Mouse (Mus musculus): ENCODE results near the gene Tmem150c. TPM values are rescaled to one million over a fixed set of nuclear protein-coding genes. Genes with fewer than 3 reads are reported as not detected.

The Tmem150c gene
- polyA plus RNA-seq, 1 experiment from 2014 or later: 1.6 TPM

DNA sequence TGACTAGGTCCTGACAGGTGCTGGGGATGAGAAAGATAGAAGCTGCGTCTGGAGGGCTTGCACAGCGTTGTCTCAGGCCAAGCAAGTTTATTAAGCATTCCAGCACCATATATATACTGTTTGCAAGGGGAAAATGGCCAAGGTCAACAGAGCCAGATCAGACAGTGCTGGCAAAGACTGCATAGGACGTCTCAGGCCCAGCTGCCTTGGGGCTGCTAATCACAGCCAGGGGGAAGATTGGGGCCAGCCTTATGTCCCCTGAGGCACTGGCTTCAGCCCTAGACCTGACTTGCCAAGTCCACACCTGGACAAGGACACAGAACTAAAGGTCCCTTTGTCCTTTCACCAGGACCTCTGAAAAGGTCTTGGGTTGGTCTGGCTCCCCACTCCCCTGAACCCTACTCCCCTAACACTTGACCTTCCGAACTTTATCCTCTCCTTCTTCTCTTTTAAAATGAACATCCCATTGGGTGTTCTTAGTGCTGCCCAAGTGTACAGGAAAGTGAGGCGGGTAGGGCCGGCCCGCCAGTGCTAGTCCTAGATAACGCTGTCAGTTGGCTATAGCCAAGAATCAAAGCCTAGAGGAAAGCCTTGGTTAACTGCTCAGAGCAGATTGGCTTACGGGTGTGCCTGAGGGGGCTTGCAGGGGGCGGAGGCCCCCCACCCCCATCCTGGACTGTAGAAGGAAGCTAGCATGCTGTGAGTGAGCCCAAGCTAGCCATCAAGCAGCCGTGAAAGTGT, 104.6 kb downstream of the Tmem150c start:
- no peak overlapping the region for H3K27ac ChIP-seq (replicated peaks; ENCODE audit: low read depth, low read length)
- H3K4me3 ChIP-seq (ENCODE audit: low read depth, low read length): no peak overlapping the region
- 81% methylated on average over 11 of the region's 11 CpGs for WGBS
- H3K4me1 ChIP-seq (ENCODE audit: control insufficient read depth, insufficient read depth, low read length): no peaks in the 10 kb centered on the region
- no peaks in the 10 kb centered on the region for H3K27me3 ChIP-seq (ENCODE audit: control insufficient read depth, insufficient read depth, low read length)
- H3K9ac ChIP-seq (replicated peaks; ENCODE audit: low read length): no peak overlapping the region
- H3K9me3 ChIP-seq (replicated peaks; ENCODE audit: control insufficient read depth, low read length): no peaks in the 10 kb centered on the region
- no peak overlapping the region for H3K4me2 ChIP-seq (ENCODE audit: low read depth, low read length)
- H3K36me3 ChIP-seq (replicated peaks; ENCODE audit: control insufficient read depth, insufficient read depth, low read depth, low read length): no peaks in the 10 kb centered on the region
- DNase-seq (ENCODE audit: low spot score) (no peak), ATAC-seq (replicated peaks; ENCODE audit: insufficient number of reproducible peaks, low FRiP score, low TSS enrichment, low read depth) (no peak)

DNA sequence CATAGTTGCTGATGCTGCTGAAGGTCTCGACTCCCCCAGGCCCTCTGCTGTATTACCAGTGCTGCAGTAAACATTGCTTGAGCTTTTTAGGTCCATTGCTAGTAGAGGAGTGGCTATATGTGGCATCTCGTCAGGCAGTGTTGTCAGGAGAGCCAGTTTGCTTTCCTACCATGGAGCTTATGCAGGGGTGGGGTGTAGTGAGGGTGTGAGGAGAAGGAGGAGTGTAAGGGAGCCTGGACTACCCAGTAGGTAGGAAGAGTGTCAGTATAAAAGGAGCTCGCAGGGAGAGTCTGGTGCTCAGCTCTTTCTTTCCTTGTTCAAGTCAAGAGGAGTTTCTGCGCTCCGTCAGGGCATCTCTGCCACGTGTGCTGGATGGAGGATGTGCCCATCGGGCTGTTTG, 106.9 kb downstream of the Tmem150c start:
- H3K9ac ChIP-seq (replicated peaks; ENCODE audit: low read length): no peak overlapping the region
- no peak overlapping the region for H3K4me3 ChIP-seq (ENCODE audit: low read depth, low read length)
- no peak for ATAC-seq (replicated peaks; ENCODE audit: insufficient number of reproducible peaks, low FRiP score, low TSS enrichment, low read depth)
- no peak overlapping the region for H3K27ac ChIP-seq (replicated peaks; ENCODE audit: low read depth, low read length)
- no peaks in the 10 kb centered on the region for H3K27me3 ChIP-seq (ENCODE audit: control insufficient read depth, insufficient read depth, low read length)
- 88% methylated on average over 7 of the region's 7 CpGs for WGBS
- no peaks in the 10 kb centered on the region for H3K4me1 ChIP-seq (ENCODE audit: control insufficient read depth, insufficient read depth, low read length)
- H3K9me3 ChIP-seq (replicated peaks; ENCODE audit: control insufficient read depth, low read length): no peaks in the 10 kb centered on the region
- H3K36me3 ChIP-seq (replicated peaks; ENCODE audit: control insufficient read depth, insufficient read depth, low read depth, low read length): no peaks in the 10 kb centered on the region
- no peak overlapping the region for H3K4me2 ChIP-seq (ENCODE audit: low read depth, low read length)
- DNase-seq (ENCODE audit: low spot score): no peak

GRCm38 (mm10) chr5:100049904-100050303, 109.7 kb downstream of the Tmem150c start:
- no peak overlapping the region for H3K4me2 ChIP-seq (ENCODE audit: low read depth, low read length)
- no peaks in the 10 kb centered on the region for H3K4me1 ChIP-seq (ENCODE audit: control insufficient read depth, insufficient read depth, low read length)
- no peak overlapping the region for H3K27ac ChIP-seq (replicated peaks; ENCODE audit: low read depth, low read length)
- DNase-seq (ENCODE audit: low spot score) (no peak), ATAC-seq (replicated peaks; ENCODE audit: insufficient number of reproducible peaks, low FRiP score, low TSS enrichment, low read depth) (no peak)
- 92% methylated on average over 3 of the region's 3 CpGs for WGBS
- H3K4me3 ChIP-seq (ENCODE audit: low read depth, low read length): no peak overlapping the region
- no peaks in the 10 kb centered on the region for H3K27me3 ChIP-seq (ENCODE audit: control insufficient read depth, insufficient read depth, low read length)
- H3K9me3 ChIP-seq (replicated peaks; ENCODE audit: control insufficient read depth, low read length): no peaks in the 10 kb centered on the region
- no peaks in the 10 kb centered on the region for H3K36me3 ChIP-seq (replicated peaks; ENCODE audit: control insufficient read depth, insufficient read depth, low read depth, low read length)
- no peak overlapping the region for H3K9ac ChIP-seq (replicated peaks; ENCODE audit: low read length)

DNA sequence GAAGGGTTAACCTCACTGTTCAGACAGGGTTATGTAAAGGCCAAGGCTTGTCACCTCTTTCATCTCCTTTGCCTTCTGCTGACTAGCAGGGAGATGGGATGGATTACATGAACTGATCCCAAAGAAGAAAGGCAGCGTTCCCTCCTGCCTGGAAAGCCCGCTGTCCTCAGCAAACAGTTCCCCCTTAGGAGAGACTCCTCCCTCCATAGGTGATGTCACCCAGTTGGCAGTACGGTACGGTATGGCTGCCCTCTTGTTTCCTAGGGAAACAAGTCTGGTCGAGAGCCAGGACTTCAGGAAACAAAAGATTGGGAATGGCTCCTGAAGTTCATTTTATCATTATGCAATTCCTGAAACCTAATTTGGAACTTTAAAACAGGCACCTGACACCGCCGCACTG, 111.7 kb downstream of the Tmem150c start:
- no peak overlapping the region for H3K9ac ChIP-seq (replicated peaks; ENCODE audit: low read length)
- H3K36me3 ChIP-seq (replicated peaks; ENCODE audit: control insufficient read depth, insufficient read depth, low read depth, low read length): no peaks in the 10 kb centered on the region
- H3K27me3 ChIP-seq (ENCODE audit: control insufficient read depth, insufficient read depth, low read length): no peaks in the 10 kb centered on the region
- H3K4me1 ChIP-seq (ENCODE audit: control insufficient read depth, insufficient read depth, low read length): no peaks in the 10 kb centered on the region
- H3K27ac ChIP-seq (replicated peaks; ENCODE audit: low read depth, low read length): no peak overlapping the region
- DNase-seq (ENCODE audit: low spot score): no peak
- no peak overlapping the region for H3K4me3 ChIP-seq (ENCODE audit: low read depth, low read length)
- no peaks in the 10 kb centered on the region for H3K9me3 ChIP-seq (replicated peaks; ENCODE audit: control insufficient read depth, low read length)
- WGBS: 72% methylated on average over 7 of the region's 7 CpGs
- ATAC-seq (replicated peaks; ENCODE audit: insufficient number of reproducible peaks, low FRiP score, low TSS enrichment, low read depth): 0 out of 2 replicates have a peak, but pooled peaks have one; percentile 60
- H3K4me2 ChIP-seq (ENCODE audit: low read depth, low read length): no peak overlapping the region

DNA sequence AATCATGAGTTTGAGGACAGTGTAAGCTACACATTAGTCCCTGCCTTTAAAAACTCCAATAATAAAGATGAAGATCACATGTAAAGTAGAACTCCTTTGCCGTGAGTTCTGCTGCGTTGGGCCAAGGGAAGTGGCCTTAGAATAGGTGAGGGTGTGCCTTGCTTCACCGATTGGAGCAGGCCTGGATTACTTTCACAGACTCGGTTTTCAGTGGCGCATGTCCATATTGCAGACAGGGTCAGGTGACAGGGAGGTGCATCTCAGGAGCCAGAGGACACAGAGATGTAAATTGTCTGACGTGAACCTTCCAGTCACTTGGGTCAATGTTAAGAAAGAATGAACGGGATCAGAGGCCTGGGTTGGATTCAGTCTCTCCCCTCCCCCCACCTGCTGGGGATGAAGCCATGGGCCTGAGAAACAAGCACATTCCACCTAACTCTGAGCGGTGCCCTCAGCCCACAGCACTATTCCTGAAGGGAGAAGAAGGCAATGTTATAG, 112.4 kb downstream of the Tmem150c start:
- DNase-seq (ENCODE audit: low spot score): no peak
- H3K27ac ChIP-seq (replicated peaks; ENCODE audit: low read depth, low read length): no peak overlapping the region
- no peaks in the 10 kb centered on the region for H3K4me1 ChIP-seq (ENCODE audit: control insufficient read depth, insufficient read depth, low read length)
- H3K27me3 ChIP-seq (ENCODE audit: control insufficient read depth, insufficient read depth, low read length): no peaks in the 10 kb centered on the region
- H3K9me3 ChIP-seq (replicated peaks; ENCODE audit: control insufficient read depth, low read length): no peaks in the 10 kb centered on the region
- no peak; the same call in 1 of the 2 replicates for ATAC-seq (replicated peaks; ENCODE audit: insufficient number of reproducible peaks, low FRiP score, low TSS enrichment, low read depth)
- H3K9ac ChIP-seq (replicated peaks; ENCODE audit: low read length): no peak overlapping the region
- no peaks in the 10 kb centered on the region for H3K36me3 ChIP-seq (replicated peaks; ENCODE audit: control insufficient read depth, insufficient read depth, low read depth, low read length)
- H3K4me3 ChIP-seq (ENCODE audit: low read depth, low read length): no peak overlapping the region
- 60% methylated on average over 8 of the region's 8 CpGs for WGBS
- H3K4me2 ChIP-seq (ENCODE audit: low read depth, low read length): no peak overlapping the region

- H3K27me3 ChIP-seq (ENCODE audit: control insufficient read depth, insufficient read depth, low read length): no peaks in the 10 kb centered on the region
- no peaks in the 10 kb centered on the region for H3K9me3 ChIP-seq (replicated peaks; ENCODE audit: control insufficient read depth, low read length)
- no peak overlapping the region for H3K4me2 ChIP-seq (ENCODE audit: low read depth, low read length)
- WGBS: 75% methylated on average over 3 of the region's 3 CpGs
- no peak for DNase-seq (ENCODE audit: low spot score)
- H3K4me3 ChIP-seq (ENCODE audit: low read depth, low read length): no peak overlapping the region
- H3K9ac ChIP-seq (replicated peaks; ENCODE audit: low read length): no peak overlapping the region
- no peaks in the 10 kb centered on the region for H3K4me1 ChIP-seq (ENCODE audit: control insufficient read depth, insufficient read depth, low read length)
- H3K36me3 ChIP-seq (replicated peaks; ENCODE audit: control insufficient read depth, insufficient read depth, low read depth, low read length): no peaks in the 10 kb centered on the region
- ATAC-seq (replicated peaks; ENCODE audit: insufficient number of reproducible peaks, low FRiP score, low TSS enrichment, low read depth): no peak
- H3K27ac ChIP-seq (replicated peaks; ENCODE audit: low read depth, low read length): no peak overlapping the region
Measured at GRCm38 (mm10) chr5:100046096-100046495, 113.5 kb downstream of the Tmem150c start.

DNA sequence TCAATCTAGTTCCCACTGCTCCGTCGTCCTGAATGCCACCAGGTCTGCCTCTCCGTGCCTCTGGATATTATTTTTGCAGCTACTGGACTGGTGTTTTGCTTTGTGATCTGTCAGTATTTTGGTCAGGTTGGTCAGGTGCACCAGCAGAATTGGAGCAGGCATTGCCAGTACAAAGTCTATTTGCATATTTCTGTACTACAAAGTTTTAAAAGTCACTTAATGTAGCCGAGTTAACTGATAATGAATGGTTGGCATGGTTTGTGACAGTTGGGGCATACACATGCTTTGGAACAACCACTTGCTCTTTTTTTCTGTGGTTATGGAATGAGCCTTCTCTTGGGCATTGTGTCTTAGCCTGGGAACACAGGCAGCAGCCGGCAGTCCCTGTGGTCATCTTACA, 115.0 kb downstream of the Tmem150c start:
- Histone ChIP-seq H3K4me1 (ENCODE audit: control insufficient read depth, insufficient read depth, low read length) (no peaks in the 10 kb centered on the region), H3K4me3 (ENCODE audit: low read depth, low read length) (no peak overlapping the region), H3K9me3 (replicated peaks; ENCODE audit: control insufficient read depth, low read length) (no peaks in the 10 kb centered on the region), H3K36me3 (replicated peaks; ENCODE audit: control insufficient read depth, insufficient read depth, low read depth, low read length) (no peaks in the 10 kb centered on the region), H3K4me2 (ENCODE audit: low read depth, low read length) (no peak overlapping the region), H3K9ac (replicated peaks; ENCODE audit: low read length) (no peak overlapping the region), H3K27me3 (ENCODE audit: control insufficient read depth, insufficient read depth, low read length) (no peaks in the 10 kb centered on the region), H3K27ac (replicated peaks; ENCODE audit: low read depth, low read length) (no peak overlapping the region)
- DNase-seq (ENCODE audit: low spot score): no peak
- ATAC-seq (replicated peaks; ENCODE audit: insufficient number of reproducible peaks, low FRiP score, low TSS enrichment, low read depth): no peak
- 85% methylated on average over 5 of the region's 5 CpGs for whole genome bisulfite sequencing

- H3K9ac ChIP-seq (replicated peaks; ENCODE audit: low read length): no peak overlapping the region
- no peaks in the 10 kb centered on the region for H3K9me3 ChIP-seq (replicated peaks; ENCODE audit: control insufficient read depth, low read length)
- H3K4me1 ChIP-seq (ENCODE audit: control insufficient read depth, insufficient read depth, low read length): no peaks in the 10 kb centered on the region
- H3K4me2 ChIP-seq (ENCODE audit: low read depth, low read length): no peak overlapping the region
- no peaks in the 10 kb centered on the region for H3K36me3 ChIP-seq (replicated peaks; ENCODE audit: control insufficient read depth, insufficient read depth, low read depth, low read length)
- H3K27ac ChIP-seq (replicated peaks; ENCODE audit: low read depth, low read length): no peak overlapping the region
- no peak overlapping the region for H3K4me3 ChIP-seq (ENCODE audit: low read depth, low read length)
- ATAC-seq (replicated peaks; ENCODE audit: insufficient number of reproducible peaks, low FRiP score, low TSS enrichment, low read depth) (no peak), DNase-seq (ENCODE audit: low spot score) (no peak)
- no peaks in the 10 kb centered on the region for H3K27me3 ChIP-seq (ENCODE audit: control insufficient read depth, insufficient read depth, low read length)
- WGBS: 87% methylated on average over 4 of the region's 4 CpGs
Measured at GRCm38 (mm10) chr5:100044030-100044429, 115.6 kb downstream of the Tmem150c start.

Data from embryonic facial prominence, embryonic 11.5 days (tissue).